Mouse (Mus musculus) layer of hippocampus, postnatal 25 days (tissue): ENCODE results near the gene Gm26920. TPM values are rescaled to one million over a fixed set of nuclear protein-coding genes. Genes with fewer than 3 reads are reported as not detected.

ENCODE experiments used
- DNase-seq, 2 experiments: peaks; one replicate each; pipeline ENCODE4 v3.0.0; 2022; ENCODE audit warnings: mixed read lengths in 2 of 2, low spot score in 1 of 2; ENCODE audit errors: extremely low spot score in 1 of 2
- total RNA-seq, 2 experiments: library from RNA; stranded (reverse); gene quantifications; 2 replicates each; pipeline ENCODE4 v1.2.3; 2021

The Gm26920 gene
- total RNA-seq, 2 experiments from 2014 or later: 2.0 TPM; not detected in 1

DNA sequence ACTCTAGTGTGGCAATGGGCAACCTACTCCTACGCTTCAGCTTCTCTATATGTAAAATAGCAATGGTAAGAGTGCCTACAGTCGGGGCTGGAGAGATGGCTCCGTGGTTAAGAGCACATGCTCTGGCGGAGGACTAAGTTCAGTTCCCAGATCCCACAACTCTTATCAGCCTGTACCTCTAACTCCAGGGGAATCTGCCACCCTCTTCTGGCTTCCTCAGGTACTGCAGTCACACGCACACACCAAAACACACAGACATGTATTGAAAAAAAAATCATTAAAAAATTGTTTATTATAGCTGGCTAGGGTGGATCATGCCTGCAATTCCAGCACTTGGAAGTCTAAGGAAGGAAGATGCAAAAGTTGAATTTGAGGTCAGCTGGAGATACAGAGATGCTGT lies 27.7 kb downstream of the Gm26920 start:
- DNase-seq: no peak

DNA sequence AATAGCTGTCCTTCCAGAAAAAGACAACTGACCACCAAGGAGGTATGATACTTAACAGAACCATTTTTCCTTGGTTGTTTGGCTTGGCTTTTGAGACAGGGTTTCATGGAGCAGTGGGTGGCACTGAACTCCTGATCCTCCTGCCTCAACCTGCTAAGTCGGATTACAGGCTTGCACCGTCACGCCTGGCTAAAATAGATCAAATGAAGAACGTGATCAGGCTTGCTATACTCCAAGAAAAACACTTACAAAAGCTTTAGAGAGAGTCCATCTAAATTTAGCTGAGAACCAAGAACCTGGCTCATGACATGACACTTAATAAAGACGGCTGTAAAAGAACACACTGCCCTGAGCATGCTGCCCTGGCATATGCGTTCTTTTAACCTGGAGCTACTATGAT lies 29.9 kb downstream of the Gm26920 start:
- DNase-seq: no peak

DNA sequence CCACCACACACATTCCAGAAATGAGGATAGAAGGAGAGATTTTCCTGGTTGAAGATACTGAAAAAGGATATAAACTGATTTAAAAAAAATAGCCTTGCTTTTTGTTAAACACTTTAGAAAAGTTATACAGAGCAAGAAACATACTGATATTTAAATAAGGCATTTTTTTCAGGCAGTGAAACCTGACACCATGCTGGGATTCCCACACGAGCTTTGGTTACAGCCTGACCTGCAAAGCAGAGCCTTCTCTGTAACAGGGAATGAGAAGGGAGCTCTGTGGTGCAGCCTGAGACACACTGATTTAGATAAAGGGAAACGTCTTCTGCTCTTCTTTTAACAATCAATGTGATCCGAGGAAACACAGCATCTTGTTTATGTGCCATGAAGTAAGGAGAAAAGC lies 36.6 kb downstream of the Gm26920 start:
- DNase-seq: no peak

DNA sequence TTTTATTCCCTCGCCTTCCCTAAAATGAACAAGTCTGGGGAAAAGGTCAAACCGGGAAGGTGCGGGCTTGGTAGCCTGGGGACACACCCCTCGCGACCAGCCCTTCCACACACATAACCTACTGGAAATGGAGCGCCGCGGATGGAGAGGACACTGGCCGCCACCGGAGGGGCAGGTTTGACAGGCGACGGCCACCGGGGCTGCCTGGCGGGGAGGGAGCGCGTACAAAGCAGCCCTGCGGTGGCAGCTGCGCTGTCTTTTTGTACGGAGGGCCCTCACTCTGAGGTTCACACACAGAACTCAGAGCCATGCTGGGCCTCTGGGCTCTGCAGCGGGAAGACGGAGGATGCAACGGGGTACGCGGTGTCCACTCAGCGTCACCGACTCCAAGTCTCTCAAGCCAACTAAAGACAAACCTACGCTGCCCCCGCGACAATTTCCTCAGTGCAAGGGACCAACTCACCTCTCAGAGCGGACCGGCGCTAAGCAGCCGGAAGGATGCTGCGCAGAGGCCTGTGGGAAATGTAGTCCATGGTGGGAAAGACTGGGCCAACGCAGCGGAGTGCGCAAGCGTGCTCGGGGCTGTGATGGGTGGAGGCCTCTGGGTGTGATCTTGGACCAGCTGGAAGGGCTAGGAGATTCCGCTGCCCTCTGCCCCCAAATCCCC lies 39.2 kb downstream of the Gm26920 start, which contains the start of gene Zfp14:
Gene Zfp14, minus strand, starts transcription at position 499 of the 667 bp plus-strand sequence.
- DNase-seq: peak; percentile 81 to 82

DNA sequence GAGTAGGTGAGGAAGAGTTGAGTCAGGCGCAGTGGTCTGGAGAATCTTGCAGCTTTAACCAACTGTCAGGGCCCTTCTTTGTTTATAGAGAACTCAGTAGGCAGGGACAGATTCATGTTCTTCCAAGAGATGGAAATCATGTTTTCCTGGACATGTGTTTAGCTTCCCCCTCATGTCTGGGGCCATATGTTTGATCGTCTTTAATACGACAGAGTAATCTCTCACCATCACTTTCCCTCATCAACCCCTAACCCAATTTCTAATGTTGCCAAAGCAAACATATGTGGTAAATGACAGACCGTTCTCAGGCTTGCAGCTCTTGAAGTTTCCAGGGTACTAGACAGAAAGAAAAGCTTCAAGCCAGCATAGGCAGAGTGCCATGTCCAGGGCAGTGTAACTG lies 42.1 kb downstream of the Gm26920 start:
- no peak for DNase-seq

DNA sequence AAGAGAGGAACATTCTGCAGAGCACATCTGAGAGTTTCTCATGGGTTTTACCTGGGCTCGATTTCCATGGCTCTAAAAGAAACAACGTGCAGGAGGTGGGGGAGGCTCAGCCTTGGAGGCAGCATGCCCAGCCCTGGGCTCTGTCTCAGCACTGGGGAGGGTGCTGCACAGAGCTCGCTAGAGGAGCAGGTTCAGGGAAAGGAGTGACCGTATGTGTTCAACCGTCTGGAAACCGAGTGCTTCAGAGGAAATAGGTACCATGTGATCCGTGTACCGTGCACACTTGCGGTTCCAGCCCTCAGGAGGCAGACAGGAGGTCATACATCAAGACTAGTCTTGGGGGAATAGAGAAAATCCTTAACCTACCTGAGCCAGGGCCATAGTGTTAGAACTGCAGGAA lies 45.9 kb downstream of the Gm26920 start:
- DNase-seq: no peak

DNA sequence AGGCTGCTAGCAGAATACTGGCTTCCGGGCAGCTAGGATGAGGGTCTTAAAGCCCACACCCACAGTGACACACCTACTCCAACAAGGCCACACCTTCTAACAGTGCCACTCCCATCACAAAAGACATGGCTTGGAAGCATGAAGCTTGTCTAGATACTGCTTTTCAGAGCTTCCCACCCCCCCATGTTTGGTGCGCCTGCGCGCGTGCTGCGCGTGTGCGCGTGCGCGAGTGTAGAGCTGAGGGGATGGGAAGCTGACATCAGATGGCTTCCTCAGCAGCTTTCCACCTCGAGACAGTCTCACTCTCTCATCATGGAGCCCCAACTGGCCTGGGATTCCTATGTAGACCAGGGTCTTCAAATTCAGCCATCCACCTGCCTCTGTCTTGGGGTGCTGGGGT lies 55.9 kb downstream of the Gm26920 start:
- no peak for DNase-seq

DNA sequence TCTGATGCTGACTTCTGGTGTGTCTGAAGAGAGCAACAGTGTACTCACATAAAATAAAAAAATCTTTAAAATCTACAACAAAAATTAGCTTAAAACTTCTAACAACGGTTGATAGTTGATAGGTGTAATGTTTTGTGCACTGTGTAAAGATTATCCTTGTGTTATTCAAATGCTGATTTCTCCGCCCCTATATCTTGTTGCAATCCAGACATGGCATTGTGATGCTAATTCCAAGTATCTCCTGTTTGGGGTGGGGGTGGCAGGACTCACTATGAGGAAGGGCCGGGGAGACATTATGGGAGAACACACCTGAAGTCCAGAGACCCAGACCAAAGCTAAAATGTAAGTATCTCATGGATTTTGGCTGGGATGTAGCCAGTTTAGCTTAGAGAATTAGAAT lies 58.8 kb downstream of the Gm26920 start:
- DNase-seq: no peak

DNA sequence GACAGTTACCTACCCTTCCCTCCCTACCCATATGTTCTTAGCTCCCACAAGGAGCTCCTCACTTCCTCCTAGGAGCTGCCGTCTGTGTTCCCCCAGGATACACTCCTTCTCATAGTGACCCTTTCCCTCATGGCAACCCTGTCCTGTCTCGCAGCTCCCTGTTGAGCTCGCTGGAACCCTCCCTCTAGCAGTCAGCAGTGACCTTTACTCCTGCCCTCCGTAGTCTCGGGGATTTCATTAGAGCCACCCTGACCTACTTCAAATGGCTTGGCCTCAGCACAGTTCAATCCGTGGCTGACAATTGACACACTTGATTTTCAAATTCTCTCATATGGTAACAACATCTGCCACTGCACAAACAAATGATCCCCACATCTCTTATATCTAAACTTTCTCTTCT lies 59.5 kb downstream of the Gm26920 start:
- DNase-seq: no peak

DNA sequence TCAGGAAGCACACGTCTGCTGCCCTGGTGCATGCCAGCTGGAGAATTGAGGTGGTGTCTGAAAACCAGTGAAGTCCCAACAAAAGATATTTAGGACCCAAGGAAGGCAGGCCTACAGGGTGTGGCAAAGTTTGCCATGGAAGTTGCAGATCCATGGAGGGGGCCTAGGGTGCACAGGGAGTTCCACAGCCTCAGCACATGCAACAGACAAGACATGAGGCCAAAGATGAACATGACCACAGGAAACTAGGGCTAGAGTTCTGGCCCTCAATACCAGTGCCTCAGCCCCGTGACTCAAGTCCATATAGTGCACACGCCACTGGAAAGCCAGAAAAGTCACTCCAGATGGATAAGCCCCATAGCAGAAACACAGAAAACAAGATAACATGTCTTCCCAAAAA lies 61.6 kb downstream of the Gm26920 start:
- no peak for DNase-seq

DNA sequence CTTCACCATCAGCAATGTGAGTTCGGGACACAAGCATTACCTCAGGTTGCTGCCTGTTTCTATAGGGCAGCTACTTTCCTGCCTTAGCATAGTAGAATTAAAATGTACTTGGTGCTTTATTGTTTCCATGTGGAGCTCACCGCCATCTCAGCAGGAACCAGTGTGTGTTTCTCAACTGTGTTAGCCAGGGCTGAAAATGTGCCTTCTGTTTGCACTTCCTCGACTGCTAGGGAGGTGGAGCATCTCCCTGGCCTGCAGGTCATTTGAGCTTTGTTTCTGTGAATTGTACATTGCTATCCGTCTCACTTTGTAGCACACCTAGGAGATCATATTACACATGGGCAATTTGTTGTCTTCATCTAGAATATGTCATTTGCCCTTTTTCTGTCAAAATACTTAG lies 62.9 kb downstream of the Gm26920 start:
- DNase-seq: no peak

DNA sequence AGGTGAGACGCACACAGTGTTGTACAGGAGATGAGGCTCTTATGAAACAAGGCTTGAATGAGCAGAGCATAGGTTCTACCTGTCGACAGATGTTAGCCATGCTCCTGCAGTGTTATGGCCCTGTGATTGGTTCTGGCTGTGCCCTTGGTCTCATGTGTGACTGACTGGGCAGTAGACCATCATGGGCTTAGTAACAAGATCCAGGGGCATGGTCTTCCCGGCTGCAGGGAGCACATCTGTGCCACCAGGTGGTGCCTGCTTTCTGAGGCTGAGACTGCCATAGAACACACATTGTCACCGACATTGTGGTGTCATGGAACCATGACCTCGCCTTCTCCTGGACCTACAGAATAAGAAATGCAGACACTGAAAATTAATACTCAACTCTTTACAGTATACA lies 64.9 kb downstream of the Gm26920 start:
- no peak for DNase-seq

DNA sequence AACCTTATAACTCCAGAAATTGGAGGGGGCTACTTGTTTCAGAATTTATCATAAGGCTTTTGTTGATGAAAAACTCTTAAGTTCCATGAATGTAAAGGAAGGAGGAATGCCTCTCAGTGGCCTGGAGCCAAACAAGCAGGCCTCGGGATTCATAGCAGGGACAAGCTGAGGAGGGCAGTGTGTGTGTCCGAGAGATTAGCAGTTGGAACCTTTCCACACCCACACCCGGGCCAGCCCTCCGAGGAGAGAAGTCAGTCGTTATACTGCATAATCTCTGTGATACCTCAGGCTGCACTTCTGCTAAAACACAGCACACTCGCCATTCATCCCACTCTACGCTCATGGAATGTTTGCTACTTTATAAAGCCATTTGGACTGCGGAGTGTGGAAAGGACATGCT lies 66.4 kb downstream of the Gm26920 start:
- DNase-seq: no peak

DNA sequence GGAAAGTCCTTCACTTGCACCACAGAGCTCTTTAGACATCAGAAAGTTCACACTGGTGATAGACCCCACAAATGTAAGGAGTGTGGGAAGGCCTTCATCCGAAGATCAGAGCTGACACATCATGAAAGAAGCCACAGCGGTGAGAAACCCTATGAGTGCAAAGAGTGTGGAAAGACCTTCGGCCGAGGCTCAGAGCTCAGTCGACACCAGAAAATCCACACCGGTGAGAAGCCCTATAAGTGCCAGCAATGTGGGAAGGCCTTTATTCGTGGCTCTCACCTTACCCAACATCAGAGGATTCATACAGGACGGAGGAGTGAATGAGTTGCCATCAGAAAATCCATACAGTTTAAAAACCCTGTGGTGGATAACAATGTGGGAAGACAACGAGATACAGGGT lies 66.9 kb downstream of the Gm26920 start:
- no peak for DNase-seq

DNA sequence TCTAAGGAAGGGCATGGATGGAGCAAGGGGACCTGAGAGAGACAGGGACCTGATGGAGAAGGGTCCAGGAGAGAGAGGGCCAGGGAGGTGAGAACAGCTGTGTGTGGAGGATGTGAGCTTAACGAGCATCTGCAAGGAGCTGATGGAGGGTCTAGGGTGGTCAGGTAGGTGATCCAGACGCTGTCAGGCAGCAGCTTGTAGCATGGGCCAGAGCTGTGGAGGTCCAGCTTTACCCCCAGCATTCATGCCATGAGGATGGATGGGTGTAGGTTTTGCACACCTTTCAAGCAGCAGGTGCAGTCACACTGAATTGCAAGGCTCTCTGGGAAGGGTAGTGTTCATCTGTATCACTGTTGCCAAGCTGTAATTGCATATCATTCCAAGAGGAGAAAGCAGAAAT lies 70.7 kb downstream of the Gm26920 start:
- DNase-seq: no peak

DNA sequence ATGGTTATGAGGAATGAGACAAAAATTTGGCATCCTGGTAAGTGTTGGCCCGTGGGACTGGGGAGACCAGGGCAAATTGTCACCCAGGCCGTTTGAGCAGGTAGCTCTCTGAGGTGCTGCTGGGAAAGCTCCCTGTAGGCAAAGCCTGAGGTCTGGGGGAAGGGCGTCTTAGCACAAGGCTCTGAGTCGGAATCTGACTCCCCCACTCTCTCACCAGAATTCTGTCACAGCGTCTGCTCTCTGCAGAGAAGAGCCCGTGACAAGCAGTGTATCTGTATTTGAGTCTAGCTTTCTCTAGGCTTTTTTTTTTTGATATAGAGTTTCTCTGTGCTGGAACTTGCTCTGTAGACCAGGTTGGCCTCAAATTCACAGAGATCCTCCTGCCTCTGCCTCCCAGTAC lies 73.0 kb downstream of the Gm26920 start:
- DNase-seq: no peak

DNA sequence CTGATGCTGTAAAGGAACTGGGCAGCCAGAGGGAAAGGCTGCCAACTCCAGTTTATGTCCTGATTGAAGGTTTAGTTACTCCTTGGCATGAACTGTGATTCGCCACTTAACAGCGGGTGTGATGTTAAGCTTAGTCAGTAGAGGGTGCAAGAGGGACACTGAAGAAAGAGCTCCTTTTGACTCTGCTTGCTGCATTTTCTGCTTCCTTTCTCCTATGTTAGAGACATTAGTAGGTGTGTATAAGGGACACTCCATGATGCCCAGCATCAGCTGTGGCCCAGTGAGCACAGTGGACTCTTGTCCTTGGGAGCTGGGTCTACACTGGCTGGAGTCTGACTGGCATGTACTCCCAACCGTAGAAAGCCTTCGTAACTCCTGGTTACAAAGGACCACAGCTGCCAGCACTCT lies 77.2 kb downstream of the Gm26920 start:
- peak; percentile 21 to 60 for DNase-seq

DNA sequence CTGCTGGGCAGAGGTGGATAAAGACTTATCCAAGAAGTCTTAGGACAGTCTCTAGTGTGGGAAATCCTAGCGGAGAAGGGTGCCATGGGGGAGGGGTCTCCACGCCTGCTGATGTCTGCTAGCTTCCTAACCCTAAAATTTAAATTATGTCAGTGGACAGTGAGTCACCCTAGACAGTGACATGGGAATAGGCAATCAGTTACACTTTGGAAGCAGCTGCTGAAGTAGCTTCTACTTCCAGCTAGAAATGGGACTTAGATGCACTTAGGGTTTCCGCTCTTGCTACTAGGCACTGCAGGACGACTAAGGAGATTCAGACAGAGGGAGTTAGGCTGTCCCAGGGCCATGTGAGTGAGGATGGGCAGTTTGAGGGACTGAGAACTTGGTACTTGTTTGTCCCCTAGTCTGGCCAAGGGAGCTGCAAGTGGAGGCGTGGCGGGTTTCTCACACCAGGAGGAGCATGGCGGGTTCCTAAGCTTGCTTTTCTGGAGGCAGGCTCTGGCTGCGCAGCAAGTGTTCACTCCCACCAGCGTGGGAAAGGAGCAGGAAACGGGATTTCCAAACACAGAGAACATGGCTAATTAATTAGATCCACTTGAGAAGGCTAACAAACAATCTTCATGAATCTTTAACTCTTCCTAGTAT lies 79.5 kb downstream of the Gm26920 start:
- no peak for DNase-seq

DNA sequence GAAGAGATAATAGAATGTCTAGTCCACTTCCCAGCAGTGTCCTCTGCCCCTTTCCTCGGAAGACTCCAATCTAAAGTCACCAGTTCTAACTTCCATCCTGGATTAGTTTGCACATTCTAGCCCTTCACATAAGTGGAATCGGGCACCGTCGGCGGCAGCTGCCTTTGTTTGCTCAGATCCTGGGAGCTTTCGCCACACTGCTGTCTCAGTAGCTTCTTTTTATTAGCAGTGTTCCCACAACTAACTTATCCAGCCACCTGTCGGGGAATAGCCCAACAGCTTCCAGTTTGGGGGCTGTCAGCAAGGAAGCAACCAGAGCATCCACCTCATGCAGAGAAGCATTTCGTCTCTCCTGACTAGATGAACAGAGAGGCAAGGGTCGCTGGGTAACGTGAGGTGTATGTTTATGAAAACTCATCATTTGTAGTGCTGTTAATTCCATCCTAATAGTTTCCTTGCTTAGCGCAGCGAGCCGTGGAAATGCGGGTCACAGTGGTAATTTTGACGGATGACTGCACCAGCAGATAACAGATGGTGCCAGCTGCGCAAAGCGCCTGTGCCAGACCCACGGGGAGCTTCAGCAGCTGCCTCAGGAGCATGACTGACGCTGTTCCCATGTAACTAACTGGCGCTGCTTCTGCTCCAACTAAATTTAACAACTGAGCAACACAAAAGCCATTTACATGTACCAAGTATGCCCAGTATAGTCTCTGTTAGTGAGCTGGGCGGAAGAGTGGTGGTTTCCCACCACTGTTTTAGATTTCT lies 80.7 kb downstream of the Gm26920 start:
- DNase-seq: peak; percentile 26 to 29

DNA sequence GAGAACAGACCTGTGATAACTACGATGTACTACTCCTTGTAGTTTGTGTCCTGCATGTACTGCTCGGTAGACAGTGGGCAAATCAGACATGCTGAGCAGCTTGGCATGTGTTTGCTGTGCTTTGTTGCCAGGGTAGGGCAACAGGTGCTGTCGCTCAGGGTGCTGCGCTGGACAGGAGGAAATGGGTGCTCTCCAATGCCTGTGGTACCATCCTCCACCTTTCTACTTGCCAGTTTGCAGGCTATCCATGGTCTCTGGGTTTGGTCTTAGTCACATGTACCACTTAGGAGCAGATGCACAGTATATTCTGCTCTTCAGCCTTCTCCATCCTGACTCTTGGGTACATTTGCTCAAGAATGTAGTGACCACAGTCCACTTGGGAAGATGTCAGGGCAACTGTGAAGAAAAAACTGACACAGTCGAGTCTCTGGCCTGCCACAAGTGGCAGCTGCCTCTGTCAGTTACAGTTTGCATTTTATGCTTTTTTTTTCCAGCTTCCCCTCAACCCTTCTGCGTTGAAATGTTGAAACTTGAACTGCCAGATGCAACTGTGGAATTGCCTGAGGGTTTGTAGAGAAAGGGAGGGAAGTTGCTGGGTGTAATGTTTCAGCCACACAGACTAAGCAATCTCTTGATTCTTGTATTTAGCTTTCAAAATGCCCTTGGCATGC lies 82.1 kb downstream of the Gm26920 start:
- no peak for DNase-seq

DNA sequence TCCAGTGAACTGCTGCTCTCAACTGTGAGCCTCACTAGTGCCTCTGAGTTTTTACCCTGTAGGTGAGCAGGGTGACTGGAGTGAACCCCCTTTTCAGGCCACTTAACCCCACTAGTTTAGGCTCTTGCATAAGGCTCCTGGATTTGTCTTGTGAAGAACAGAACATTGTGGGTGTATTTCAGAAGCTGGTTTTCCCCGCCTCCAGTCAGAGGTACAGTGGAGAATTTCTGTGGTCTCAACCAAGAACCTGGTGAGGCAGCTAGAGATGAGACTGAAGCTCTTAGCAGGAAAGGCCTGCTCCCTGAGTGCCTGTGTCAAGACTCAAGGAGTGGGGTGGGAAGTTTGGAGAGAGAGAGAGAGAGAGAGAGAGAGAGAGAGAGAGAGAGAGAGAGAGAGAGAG lies 82.6 kb downstream of the Gm26920 start:
- DNase-seq: no peak
